Mouse (Mus musculus): ENCODE measurements around the gene Ahrr.

GRCm38 (mm10) chr13:74246494-74246893 lies 45.6 kb downstream of the Ahrr start:
- no peak for TF ChIP-seq CTCF (IDR thresholded peaks at IDR 0.05)
- TF ChIP-seq EP300 (IDR thresholded peaks at IDR 0.05): no peak

Measured in lung, postnatal 0 days (tissue).